Comparison of ENCODE assay signal across 16 mouse cellular contexts in the genomic region with DNA sequence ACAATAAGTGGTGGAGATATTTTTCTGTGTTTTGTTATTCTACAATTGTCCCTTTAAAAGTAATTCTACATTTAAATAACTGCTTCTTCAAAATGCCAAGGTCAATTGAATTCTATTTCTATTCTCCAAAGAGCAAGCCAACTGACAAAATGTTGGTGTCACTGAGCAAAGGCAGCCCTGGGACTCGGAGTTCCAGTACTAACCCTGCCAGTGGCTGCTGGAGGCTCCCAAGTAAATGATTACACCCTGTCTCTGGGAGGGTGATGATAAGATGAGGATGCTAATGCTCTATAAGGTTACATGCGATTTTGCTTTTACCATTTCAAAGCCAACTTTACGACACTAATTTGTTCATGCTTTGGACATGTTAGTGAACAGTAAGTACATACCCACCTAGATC. TPM values are rescaled to one million over a fixed set of nuclear protein-coding genes. Genes with fewer than 3 reads are reported as not detected.
"Had no signal": no experiment of that assay in that cellular context is flagged by ENCODE, and none has a peak within 500 bp of the region (broad histone marks: within the 10 kb centered on the region; RNA-seq: fewer than 3 reads in every experiment).

No protein-coding gene starts in this region.

- DNase-seq: kidney, postnatal 25 days; lung, adult 2 months; lung, postnatal 36 days; thymus, postnatal 25 days had no signal

- H3K9ac ChIP-seq: liver, embryonic 15.5 days; midbrain, embryonic 13.5 days; neural tube, embryonic 15.5 days had no signal

- H3K27me3 ChIP-seq: liver, embryonic 15.5 days; midbrain, embryonic 13.5 days; neural tube, embryonic 15.5 days had no signal

- H3K9me3 ChIP-seq: limb, embryonic 10.5 days; liver, embryonic 15.5 days; midbrain, embryonic 13.5 days; neural tube, embryonic 15.5 days had no signal

- ATAC-seq: lung, postnatal 0 days; midbrain, embryonic 13.5 days had no signal

- H3K4me3 ChIP-seq: left cerebral cortex, adult 2 months; limb, embryonic 10.5 days; liver, embryonic 15.5 days; midbrain, embryonic 13.5 days; myocyte; neural tube, embryonic 15.5 days had no signal

- H3K4me2 ChIP-seq: liver, embryonic 11.5 days; liver, embryonic 15.5 days; midbrain, embryonic 13.5 days; neural tube, embryonic 15.5 days had no signal

- H3K27ac ChIP-seq: left cerebral cortex, adult 2 months; limb, embryonic 10.5 days; liver, embryonic 15.5 days; midbrain, embryonic 13.5 days; neural tube, embryonic 15.5 days; stomach, postnatal 0 days had no signal

- H3K4me1 ChIP-seq: limb, embryonic 10.5 days; liver, embryonic 15.5 days; midbrain, embryonic 13.5 days; neural tube, embryonic 15.5 days had no signal

RNA-seq across cellular contexts. Expression of gene Gm28778, which starts 27.0 kb away (rescaled TPM):
- total RNA-seq: layer of hippocampus, postnatal 25 days; left cerebral cortex, adult 2 months; megakaryocyte progenitor cell, adult 5-6 weeks had no signal
- polyA plus RNA-seq: limb, embryonic 10.5 days; liver, embryonic 11.5 days; liver, embryonic 15.5 days; lung, postnatal 0 days; midbrain, embryonic 13.5 days; myocyte; neural tube, embryonic 11.5 days; neural tube, embryonic 15.5 days had no signal
